Mouse (Mus musculus) B cell, adult (primary cell): ENCODE measurements around the gene Zfp768. TPM values are rescaled to one million over a fixed set of nuclear protein-coding genes. Genes with fewer than 3 reads are reported as not detected.

Experiments
- total RNA-seq: library from RNA; stranded (reverse); gene quantifications from 4 replicates; pipeline ENCODE4 v1.2.4, GENCODE M21; 2023; ENCODE audit not compliant: inconsistent age

The Zfp768 gene
- 1.7 to 3.4 TPM (median 2.6 TPM) in 4 replicates for total RNA-seq

GRCm38 (mm10) chr7:127345512-127346325 lies at the start of gene Zfp768:
Gene Zfp768 (minus strand): TSS chr7:127345589.

GRCm38 (mm10) chr7:127393157-127393943 lies 48.0 kb upstream of the Zfp768 start, which contains the start of gene E430018J23Rik:
Gene E430018J23Rik (minus strand): TSS chr7:127393629.

DNA sequence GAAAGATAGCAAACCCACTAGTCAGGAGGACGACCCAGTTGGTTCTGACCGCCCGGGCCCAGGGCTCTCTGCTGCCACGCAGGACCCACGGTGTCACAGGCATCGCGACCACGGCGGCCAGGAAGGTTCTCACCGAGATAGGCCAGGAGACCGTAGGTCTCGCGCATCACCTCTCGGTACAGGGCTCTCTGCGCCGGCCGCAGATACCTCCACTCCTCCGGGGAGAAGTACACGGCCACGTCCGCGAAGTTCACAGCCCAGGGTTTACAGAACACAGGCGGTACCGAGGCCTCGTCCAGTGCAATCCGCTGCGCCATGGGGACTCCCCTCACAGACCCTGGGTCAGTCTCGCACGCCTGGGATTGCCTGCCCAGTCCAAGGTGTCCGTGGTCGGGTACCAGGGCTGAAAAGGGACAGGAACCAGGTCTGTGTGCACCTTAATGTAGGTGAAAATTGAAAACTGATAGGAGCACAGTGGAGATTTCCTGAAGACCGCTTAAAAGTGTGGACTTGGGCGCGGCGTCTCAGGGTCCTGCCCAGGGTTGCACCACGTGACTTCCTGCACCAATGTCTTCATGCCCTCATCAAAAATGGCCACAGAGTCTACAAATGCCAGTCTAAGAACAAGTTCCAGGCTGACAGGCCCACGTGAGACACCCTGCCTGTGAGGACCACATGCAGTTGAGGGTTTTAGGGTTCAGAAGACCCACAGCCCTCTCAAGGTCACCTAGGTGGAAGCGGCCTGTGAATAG lies 41.4 kb upstream of the Zfp768 start, which contains the start of gene 9130019O22Rik:
TSS of gene 9130019O22Rik (minus strand) at position 526 of the 752 bp plus-strand sequence.

DNA sequence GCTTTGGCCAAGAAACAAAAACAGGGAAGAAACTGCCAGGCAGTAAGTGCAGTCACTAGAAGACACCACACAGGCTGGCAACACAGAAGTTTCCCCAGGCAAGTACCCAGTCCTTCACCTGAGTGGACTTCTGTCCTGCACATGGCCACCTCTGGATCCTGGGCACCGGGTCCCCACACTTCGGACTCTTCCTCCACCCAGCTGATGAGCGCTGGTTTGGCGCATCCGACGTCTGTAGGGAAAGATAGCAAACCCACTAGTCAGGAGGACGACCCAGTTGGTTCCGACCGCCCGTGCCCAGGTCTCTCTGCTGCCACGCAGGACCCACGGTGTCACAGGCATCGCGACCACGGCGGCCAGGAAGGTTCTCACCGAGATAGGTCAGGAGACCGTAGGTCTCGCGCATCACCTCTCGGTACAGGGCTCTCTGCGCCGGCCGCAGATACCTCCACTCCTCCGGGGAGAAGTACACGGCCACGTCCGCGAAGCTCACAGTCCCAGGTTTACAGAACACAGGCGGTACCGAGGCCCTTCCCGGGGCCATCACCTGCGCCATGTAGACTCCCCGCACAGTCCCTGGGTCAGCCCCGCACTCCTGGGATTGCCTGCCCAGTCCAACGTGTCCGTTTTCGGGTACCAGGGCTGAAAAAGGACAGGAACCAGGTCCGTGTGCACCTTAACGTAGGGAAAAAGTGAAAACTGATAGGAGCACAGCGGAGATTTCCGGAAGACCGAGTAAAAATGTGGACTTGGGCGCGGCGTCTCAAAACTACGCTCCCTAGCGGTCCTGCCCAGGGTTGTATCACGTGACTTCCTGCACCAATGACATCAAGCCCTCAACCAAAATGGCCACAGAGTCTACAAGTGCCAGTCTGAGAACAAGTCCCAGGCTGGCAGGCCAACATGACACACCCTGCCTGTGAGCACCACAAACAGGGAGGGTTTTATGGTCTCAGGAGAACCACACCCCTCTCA lies 30.2 kb upstream of the Zfp768 start, which contains the start of gene Zfp747:
TSS of gene Zfp747 (minus strand) at position 780 of the 975 bp plus-strand sequence.

DNA sequence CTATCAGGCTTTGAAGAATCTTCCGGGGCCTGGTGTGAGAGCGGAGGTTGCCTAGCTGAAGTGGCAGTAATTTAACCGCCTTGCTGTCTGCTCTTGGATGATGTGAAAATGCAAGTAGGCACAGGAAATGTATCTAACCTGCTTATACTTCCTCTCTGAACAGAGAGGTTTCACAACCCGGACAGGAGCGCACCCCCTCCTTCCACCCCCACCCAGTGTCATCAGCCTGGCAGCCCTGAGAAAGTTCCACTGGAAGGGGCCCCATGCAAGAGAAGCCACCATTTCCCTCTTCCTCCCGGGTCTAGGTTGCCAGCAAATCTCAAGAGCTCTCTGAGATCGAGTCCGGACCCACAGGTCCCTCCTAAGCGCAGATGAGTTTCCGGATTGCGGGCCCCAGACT lies 49.3 kb downstream of the Zfp768 start, which contains the start of gene Itgal:
TSS of gene Itgal (plus strand) at position 163 of the 400 bp plus-strand sequence.

Other genes with a start within 250 kb of the Zfp768 start
- gene Qprt, start 223.4 kb downstream of the Zfp768 start, total RNA-seq = 0.42 to 1.1 TPM (median 0.59 TPM) in 4 replicates
- gene Spn, start 207.8 kb downstream of the Zfp768 start, total RNA-seq = 6.5 to 8.8 TPM (median 7.3 TPM) in 4 replicates
- gene Cd2bp2, start 149.5 kb downstream of the Zfp768 start, total RNA-seq = 76.0 to 79.5 TPM (median 77.9 TPM) in 4 replicates
- gene Tbc1d10b, start 137.1 kb downstream of the Zfp768 start, total RNA-seq = 54.5 to 63.3 TPM (median 58.6 TPM) in 4 replicates
- 5.3 to 13.4 TPM (median 8.4 TPM) in 4 replicates for gene Mylpf, start 136.7 kb downstream of the Zfp768 start, total RNA-seq
- gene Zfp553, start 112.5 kb downstream of the Zfp768 start, total RNA-seq = 9.1 to 13.5 TPM (median 10.3 TPM) in 4 replicates
- gene Sept1, start 112.5 kb downstream of the Zfp768 start, total RNA-seq = 393 to 439 TPM (median 415 TPM) in 4 replicates
- 14.8 to 24.2 TPM (median 17.5 TPM) in 4 replicates for gene Zfp771, start 101.3 kb downstream of the Zfp768 start, total RNA-seq
- 13.9 to 18.3 TPM (median 14.3 TPM) in 4 replicates for gene Dctpp1, start 84.9 kb downstream of the Zfp768 start, total RNA-seq
- 28.1 to 30.4 TPM (median 28.4 TPM) in 4 replicates for gene Sephs2, start 71.5 kb downstream of the Zfp768 start, total RNA-seq
- 116 to 127 TPM (median 121 TPM) in 4 replicates for gene Itgal, start 49.3 kb downstream of the Zfp768 start, total RNA-seq
- gene Zfp747, start 30.5 kb upstream of the Zfp768 start, total RNA-seq = 11.0 to 14.9 TPM (median 12.9 TPM) in 4 replicates
- gene 9130019O22Rik, start 41.6 kb upstream of the Zfp768 start, total RNA-seq = 3.5 to 3.9 TPM (median 3.6 TPM) in 4 replicates
- gene E430018J23Rik, start 48.0 kb upstream of the Zfp768 start, total RNA-seq = 5.4 to 8.1 TPM (median 6.8 TPM) in 4 replicates
- gene Zfp764, start 61.2 kb upstream of the Zfp768 start, total RNA-seq = 8.6 to 9.8 TPM (median 9.1 TPM) in 4 replicates
- 12.1 to 16.3 TPM (median 13.2 TPM) in 4 replicates for gene Zfp688, start 76.5 kb upstream of the Zfp768 start, total RNA-seq
- 5.1 to 6.1 TPM (median 5.8 TPM) in 4 replicates for gene Zfp689, start 103.6 kb upstream of the Zfp768 start, total RNA-seq
- gene Prr14, start 114.0 kb upstream of the Zfp768 start, total RNA-seq = 134 to 156 TPM (median 146 TPM) in 4 replicates
- gene Fbrs, start 133.6 kb upstream of the Zfp768 start, total RNA-seq = 285 to 303 TPM (median 297 TPM) in 4 replicates
- 189 to 213 TPM (median 204 TPM) in 4 replicates for gene Srcap, start 166.4 kb upstream of the Zfp768 start, total RNA-seq
- gene Gm42715, start 174.0 kb upstream of the Zfp768 start, total RNA-seq = 44.3 to 55.2 TPM (median 53.5 TPM) in 4 replicates
- gene Tmem265, start 215.8 kb upstream of the Zfp768 start, total RNA-seq = 2.6 to 2.9 TPM in 2 of 4 replicates, not detected in the others
- 122 to 139 TPM (median 127 TPM) in 4 replicates for gene Phkg2, start 227.8 kb upstream of the Zfp768 start, total RNA-seq
- gene Ccdc189, start 243.0 kb upstream of the Zfp768 start, total RNA-seq = 0.77 to 2.0 TPM (median 1.4 TPM) in 4 replicates
- gene Rnf40, start 243.2 kb upstream of the Zfp768 start, total RNA-seq = 135 to 149 TPM (median 147 TPM) in 4 replicates